Mouse (Mus musculus) left cerebral cortex, adult 9 months (tissue): ENCODE data around the gene Rrp9.

Source experiments
- DNase-seq, 2 experiments: peaks; one replicate each; pipeline ENCODE4 v3.0.0; 2022; ENCODE audit warnings: low spot score in 2 of 2

Gene Rrp9

GRCm38 (mm10) chr9:106519433-106519832, 43.7 kb downstream of the Rrp9 start:
- DNase-seq, result no peak

DNA sequence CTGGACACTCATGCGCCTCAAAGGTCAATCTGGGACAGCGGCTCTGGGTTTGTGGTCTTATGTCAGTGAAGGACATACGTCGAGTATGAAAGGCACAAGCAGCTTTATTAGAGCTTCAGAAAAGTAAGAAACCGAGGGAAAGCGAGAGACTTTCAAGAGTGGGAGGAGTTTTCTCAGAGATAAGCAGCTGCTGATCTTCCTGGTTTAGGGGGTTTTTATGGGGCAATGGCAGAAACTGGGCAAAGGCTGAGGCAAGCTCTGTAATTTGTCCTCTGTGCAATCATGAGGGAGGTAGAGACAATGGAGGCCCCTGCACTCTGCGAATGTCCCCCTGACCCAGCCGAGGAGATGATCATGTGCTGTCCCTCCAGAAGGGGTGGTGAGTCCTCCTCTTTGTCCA, 44.1 kb downstream of the Rrp9 start:
- no peak for DNase-seq

GRCm38 (mm10) chr9:106531833-106532232, 56.1 kb downstream of the Rrp9 start:
- peak in 1 of 2 experiments; percentile 27 for DNase-seq

DNA sequence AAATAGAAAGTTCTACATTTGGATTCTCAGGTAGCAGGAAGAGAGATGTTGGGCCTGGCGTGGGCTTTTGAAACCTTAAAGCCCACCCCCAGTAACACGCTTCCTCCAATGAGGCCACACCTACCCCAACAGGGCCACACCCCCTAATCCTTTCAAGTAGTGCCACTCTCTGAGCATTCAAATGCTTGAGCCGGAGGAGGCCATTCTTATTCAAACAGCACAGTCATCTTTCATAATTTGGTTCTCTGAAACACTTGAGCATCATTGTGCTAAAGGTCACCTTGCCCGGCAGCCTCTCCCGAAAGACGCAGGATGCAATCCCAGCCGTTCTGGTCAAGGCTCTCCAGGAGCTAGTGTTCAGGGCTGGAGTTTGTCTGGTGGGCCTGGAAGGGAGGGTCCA, 58.5 kb downstream of the Rrp9 start:
- no peak for DNase-seq

DNA sequence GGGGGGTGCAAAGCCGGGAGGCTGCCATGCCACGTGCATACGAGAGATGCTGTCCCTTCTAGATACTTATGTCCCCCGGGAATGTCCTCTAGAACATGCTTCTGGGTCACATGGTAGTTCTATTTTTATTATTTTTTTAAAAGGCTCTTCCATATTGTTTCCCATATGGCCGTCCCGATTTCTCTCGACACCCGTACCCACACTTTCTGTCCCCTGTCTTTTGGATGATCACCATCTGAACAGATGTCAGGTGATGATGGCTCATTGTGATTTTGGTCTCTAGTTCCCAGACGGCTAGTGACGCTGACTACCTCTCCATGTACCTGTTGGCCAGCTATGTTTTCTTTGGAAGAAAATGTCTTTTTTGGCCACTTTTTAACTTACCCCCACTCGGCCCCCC, 59.2 kb downstream of the Rrp9 start:
- DNase-seq, result peak in 1 of 2 experiments; percentile 56
